Comparison of ENCODE assay signal across 8 mouse cellular contexts in genomic region chr7:99181619-99182431, GRCm38 (mm10). TPM values are rescaled to one million over a fixed set of nuclear protein-coding genes. Genes with fewer than 3 reads are reported as not detected.
A peak's percentile ranks its signal among the peaks of the same experiment; 100 is the strongest.
DNase-seq lines count a peak whose midpoint lies in the region; ATAC-seq and TF ChIP-seq lines count a peak whose summit lies in the region.

No protein-coding gene starts in this region.

- H3K27ac ChIP-seq in forebrain, embryonic 16.5 days (ENCODE audit: low read length) = no peak overlapping the region
- peak overlapping the region; percentile 85; the same call in 1 of the 2 replicates for H3K27ac ChIP-seq in kidney, embryonic 15.5 days
- H3K27ac ChIP-seq in lung, embryonic 16.5 days (ENCODE audit: low read length) = peak overlapping the region; percentile 91
- H3K27ac ChIP-seq in stomach, embryonic 14.5 days (ENCODE audit: low read length) = no peak overlapping the region

- 22% methylated on average over 14 of the region's 14 CpGs for WGBS in forebrain, embryonic 16.5 days
- 22% methylated on average over 14 of the region's 14 CpGs for WGBS in kidney, embryonic 15.5 days
- 18% methylated on average over 14 of the region's 14 CpGs for WGBS in lung, embryonic 16.5 days
- WGBS in stomach, embryonic 14.5 days = 22% methylated on average over 14 of the region's 14 CpGs

- H3K9me3 ChIP-seq in E14TG2a.4 (ENCODE audit: low read length) = no peaks in the 10 kb centered on the region
- H3K9me3 ChIP-seq in forebrain, embryonic 16.5 days (ENCODE audit: control insufficient read depth, low read length) = no peaks in the 10 kb centered on the region
- H3K9me3 ChIP-seq in kidney, embryonic 15.5 days (replicated peaks) = no peaks in the 10 kb centered on the region
- H3K9me3 ChIP-seq in lung, embryonic 16.5 days (ENCODE audit: control insufficient read depth, low read length) = no peaks in the 10 kb centered on the region
- H3K9me3 ChIP-seq in stomach, embryonic 14.5 days (ENCODE audit: control insufficient read depth, low read depth, low read length) = no peaks in the 10 kb centered on the region

- no peaks in the 10 kb centered on the region for H3K36me3 ChIP-seq in E14TG2a.4 (ENCODE audit: insufficient read depth, low read length)
- H3K36me3 ChIP-seq in forebrain, embryonic 16.5 days (ENCODE audit: control insufficient read depth, insufficient read depth) = no peaks in the 10 kb centered on the region
- no peaks in the 10 kb centered on the region for H3K36me3 ChIP-seq in kidney, embryonic 15.5 days
- no peaks in the 10 kb centered on the region for H3K36me3 ChIP-seq in lung, embryonic 16.5 days (ENCODE audit: control insufficient read depth, insufficient read depth, low read length)
- no peaks in the 10 kb centered on the region for H3K36me3 ChIP-seq in stomach, embryonic 14.5 days (ENCODE audit: control insufficient read depth, insufficient read depth, low read length)

- peaks cover 11% of the 10 kb centered on the region for H3K4me1 ChIP-seq in E14TG2a.4 (replicated peaks; ENCODE audit: low read depth, low read length)
- peaks cover 10% of the 10 kb centered on the region for H3K4me1 ChIP-seq in forebrain, embryonic 16.5 days (replicated peaks; ENCODE audit: control insufficient read depth, insufficient read depth, low read length)
- peaks cover 18% of the 10 kb centered on the region for H3K4me1 ChIP-seq in kidney, embryonic 15.5 days
- peaks cover 9% of the 10 kb centered on the region for H3K4me1 ChIP-seq in lung, embryonic 16.5 days (replicated peaks; ENCODE audit: control insufficient read depth, insufficient read depth, low read length)
- H3K4me1 ChIP-seq in stomach, embryonic 14.5 days (ENCODE audit: control insufficient read depth, insufficient read depth, low read length) = peaks cover 3% of the 10 kb centered on the region; the same call in 1 of the 2 replicates

- peak; percentile 57 for DNase-seq in cerebellum, adult 9-10 months
- no peak for DNase-seq in cerebellum, adult 9-11 months
- DNase-seq in urinary bladder, postnatal 14 days (ENCODE audit: low spot score) = no peak

- H3K4me3 ChIP-seq in E14TG2a.4 (replicated peaks; ENCODE audit: low read length) = peak overlapping the region; percentile 84
- H3K4me3 ChIP-seq in forebrain, embryonic 16.5 days (replicated peaks; ENCODE audit: low read length) = peak overlapping the region; percentile 70
- H3K4me3 ChIP-seq in kidney, embryonic 15.5 days (replicated peaks) = peak overlapping the region; percentile 66
- peak overlapping the region; percentile 80 for H3K4me3 ChIP-seq in lung, embryonic 16.5 days (ENCODE audit: low read length)
- H3K4me3 ChIP-seq in stomach, embryonic 14.5 days (ENCODE audit: low read depth, low read length) = peak overlapping the region; percentile 53

- ATAC-seq in forebrain, embryonic 16.5 days = no peak
- peak; percentile 41 for ATAC-seq in kidney, embryonic 15.5 days (replicated peaks; ENCODE audit: low FRiP score)
- ATAC-seq in lung, embryonic 16.5 days (ENCODE audit: low read depth) = peak; percentile 1; the same call in 1 of the 2 replicates
- 0 out of 2 replicates have a peak, but pooled peaks have one; percentile 7 for ATAC-seq in stomach, embryonic 14.5 days (ENCODE audit: insufficient number of reproducible peaks, insufficient read depth, low FRiP score, low read depth)

- peaks cover 86% of the 10 kb centered on the region for H3K27me3 ChIP-seq in E14TG2a.4 (ENCODE audit: insufficient read depth, low read length)
- H3K27me3 ChIP-seq in forebrain, embryonic 16.5 days (replicated peaks; ENCODE audit: control insufficient read depth, insufficient read depth, low read length) = no peaks in the 10 kb centered on the region
- peaks cover 19% of the 10 kb centered on the region; the same call in 1 of the 2 replicates for H3K27me3 ChIP-seq in kidney, embryonic 15.5 days
- H3K27me3 ChIP-seq in lung, embryonic 16.5 days (ENCODE audit: control insufficient read depth, insufficient read depth, low read depth, low read length) = no peaks in the 10 kb centered on the region
- H3K27me3 ChIP-seq in stomach, embryonic 14.5 days (ENCODE audit: control insufficient read depth, insufficient read depth, low read length) = no peaks in the 10 kb centered on the region

- peak overlapping the region; percentile 79 for H3K9ac ChIP-seq in forebrain, embryonic 16.5 days (replicated peaks; ENCODE audit: low read depth, low read length)
- peak overlapping the region; percentile 66 for H3K9ac ChIP-seq in kidney, embryonic 15.5 days
- peak overlapping the region; percentile 91 for H3K9ac ChIP-seq in lung, embryonic 16.5 days (ENCODE audit: low read length)
- H3K9ac ChIP-seq in stomach, embryonic 14.5 days (replicated peaks; ENCODE audit: low read depth, low read length) = peak overlapping the region; percentile 49

- no peak for TF ChIP-seq CTCF in E14TG2a.4 (conservative IDR thresholded peaks at IDR 0.05; ENCODE audit: low read length)

- H3K4me2 ChIP-seq in forebrain, embryonic 16.5 days (ENCODE audit: low read length) = peak overlapping the region; percentile 88
- H3K4me2 ChIP-seq in kidney, embryonic 15.5 days = peak overlapping the region; percentile 98
- H3K4me2 ChIP-seq in lung, embryonic 16.5 days (ENCODE audit: low read depth, low read length) = peak overlapping the region; percentile 98
- peak overlapping the region; percentile 90 for H3K4me2 ChIP-seq in stomach, embryonic 14.5 days (replicated peaks; ENCODE audit: low read depth, low read length)

RNA-seq across cellular contexts. Expression of gene Dgat2, which starts 0.7 kb away (rescaled TPM):
- 16.1 and 18.5 TPM in 2 replicates for polyA plus RNA-seq in forebrain, embryonic 16.5 days (2015; fragmentation: Nextera tagmentation; extraction: Ambion mirVana)
- polyA plus RNA-seq in kidney, embryonic 15.5 days (2015; fragmentation: Nextera tagmentation; extraction: Ambion mirVana) = 29.0 and 31.2 TPM in 2 replicates
- polyA plus RNA-seq in lung, embryonic 16.5 days (2015; fragmentation: Nextera tagmentation; extraction: Ambion mirVana) = 38.3 and 41.9 TPM in 2 replicates
- 20.3 and 22.5 TPM in 2 replicates for polyA plus RNA-seq in stomach, embryonic 14.5 days (2014; fragmentation: Nextera tagmentation; extraction: Ambion mirVana)

RNA-seq across cellular contexts. Expression of gene Uvrag, which starts 40.9 kb away (rescaled TPM):
- polyA plus RNA-seq in forebrain, embryonic 16.5 days (2015; fragmentation: Nextera tagmentation; extraction: Ambion mirVana) = 18.3 and 19.4 TPM in 2 replicates
- polyA plus RNA-seq in kidney, embryonic 15.5 days (2015; fragmentation: Nextera tagmentation; extraction: Ambion mirVana) = 19.1 and 22.6 TPM in 2 replicates
- polyA plus RNA-seq in lung, embryonic 16.5 days (2015; fragmentation: Nextera tagmentation; extraction: Ambion mirVana) = 22.4 and 24.1 TPM in 2 replicates
- polyA plus RNA-seq in stomach, embryonic 14.5 days (2014; fragmentation: Nextera tagmentation; extraction: Ambion mirVana) = 22.0 and 23.9 TPM in 2 replicates

RNA-seq across cellular contexts. Expression of gene Mogat2, which starts 56.6 kb away (rescaled TPM):
- polyA plus RNA-seq in forebrain, embryonic 16.5 days (2015; fragmentation: Nextera tagmentation; extraction: Ambion mirVana) = 1.3 and 2.0 TPM in 2 replicates
- 6.6 and 7.7 TPM in 2 replicates for polyA plus RNA-seq in kidney, embryonic 15.5 days (2015; fragmentation: Nextera tagmentation; extraction: Ambion mirVana)
- polyA plus RNA-seq in lung, embryonic 16.5 days (2015; fragmentation: Nextera tagmentation; extraction: Ambion mirVana) = 0.80 and 0.94 TPM in 2 replicates
- 7.5 and 8.0 TPM in 2 replicates for polyA plus RNA-seq in stomach, embryonic 14.5 days (2014; fragmentation: Nextera tagmentation; extraction: Ambion mirVana)

Comparison
In these comparisons a context has a peak if more than half of its experiments do, and no peak if none do; other contexts are left out.
1. H3K27ac ChIP-seq: peak in kidney, embryonic 15.5 days (single experiment) and lung, embryonic 16.5 days (single experiment); none in forebrain, embryonic 16.5 days (single experiment) and stomach, embryonic 14.5 days (single experiment).
2. Peak in every context shown above with its lines, with median percentiles within 50 percentile points of each other: H3K4me3 ChIP-seq, H3K4me2 ChIP-seq and H3K9ac ChIP-seq.